Mouse (Mus musculus) CH12.LX (cell line): ENCODE data around the gene Rnf183. TPM values are rescaled to one million over a fixed set of nuclear protein-coding genes. Genes with fewer than 3 reads are reported as not detected.

Experiments
- DNase-seq: peaks from one replicate; pipeline ENCODE4 v3.0.0-alpha.2; 2013; ENCODE audit errors: extremely low read depth
- H3K27ac ChIP-seq: 2 replicates; pipeline ENCODE4 v1.5.1; 2012; ENCODE audit warnings: low read depth, mild to moderate bottlenecking, control low read depth, moderate library complexity; ENCODE audit not compliant: insufficient read depth
- H3K27me3 ChIP-seq: replicated peaks from 2 replicates; pipeline ENCODE3; 2012; ENCODE audit warnings: inconsistent platforms
- H3K36me3 ChIP-seq, 2 experiments: replicated peaks in 1 of 2; 2 replicates each; pipeline versions ENCODE3 to v1.6.1; 2012; ENCODE audit warnings: inconsistent platforms in 1 of 2, low read length in 1 of 2, mild to moderate bottlenecking in 1 of 2, mixed read lengths in 1 of 2, moderate library complexity in 1 of 2; ENCODE audit not compliant: control insufficient read depth in 1 of 2, insufficient read depth in 1 of 2
- H3K4me1 ChIP-seq, 2 experiments: 2 replicates each; pipeline ENCODE4 v1.6.1; 2012; ENCODE audit warnings: inconsistent platforms in 1 of 2, moderate library complexity in 1 of 2; ENCODE audit not compliant: insufficient read depth in 2 of 2, control insufficient read depth in 1 of 2
- H3K4me2 ChIP-seq: 2 replicates; pipeline ENCODE4 v1.6.1; 2012; ENCODE audit warnings: low read depth, mild to moderate bottlenecking, control low read depth; ENCODE audit not compliant: poor library complexity, insufficient read depth, severe bottlenecking
- H3K4me3 ChIP-seq, 3 experiments: fragments of 150-350 bp in 1 of 3; sonication (generic) in 1 of 3; replicated peaks in 1 of 3; 2 replicates each; pipeline versions ENCODE3 to v1.5.1; 2011 to 2012; ENCODE audit warnings: low read depth in 2 of 3, low read length in 2 of 3, mild to moderate bottlenecking in 2 of 3, moderate library complexity in 2 of 3, control low read depth in 1 of 3, improper control_type of control experiment in 1 of 3, inconsistent platforms in 1 of 3, mixed read lengths in 1 of 3; ENCODE audit not compliant: poor library complexity in 1 of 3
- H3K79me2 ChIP-seq: replicated peaks from 2 replicates; pipeline ENCODE4 v1.6.1; 2012; ENCODE audit warnings: mild to moderate bottlenecking, moderate library complexity; ENCODE audit not compliant: control insufficient read depth, poor library complexity, insufficient read depth, severe bottlenecking; ENCODE audit errors: extremely low read depth
- H3K9ac ChIP-seq: 2 replicates; pipeline ENCODE4 v1.6.1; 2012; ENCODE audit warnings: low read depth, mild to moderate bottlenecking, control low read depth, moderate library complexity; ENCODE audit not compliant: insufficient read depth
- H3K9me3 ChIP-seq: replicated peaks from 2 replicates; pipeline ENCODE3; 2012; ENCODE audit warnings: low read length, inconsistent platforms, mixed read lengths
- CHD2 ChIP-seq: IDR thresholded peaks from 2 replicates; pipeline ENCODE4 v1.6.1; 2011; ENCODE audit warnings: low read length, improper control_type of control experiment
- CTCF ChIP-seq, 2 experiments: IDR thresholded peaks in 1 of 2; conservative IDR thresholded peaks in 1 of 2; 2 replicates each; pipeline ENCODE4 v1.5.1; 2011 to 2012; ENCODE audit warnings: low read depth in 2 of 2, low read length in 2 of 2, improper control_type of control experiment in 1 of 2, inconsistent platforms in 1 of 2, mild to moderate bottlenecking in 1 of 2, moderate library complexity in 1 of 2
- E2F4 ChIP-seq: IDR thresholded peaks from 2 replicates; pipeline ENCODE4 v1.6.1; 2011; ENCODE audit warnings: low read depth, low read length, improper control_type of control experiment; ENCODE audit not compliant: insufficient replicate concordance
- ELF1 ChIP-seq: IDR thresholded peaks from 2 replicates; pipeline ENCODE4 v1.6.1; 2014; ENCODE audit warnings: low read depth, mild to moderate bottlenecking, inconsistent platforms, low read length, improper control_type of control experiment
- EP300 ChIP-seq: IDR thresholded peaks from 2 replicates; pipeline ENCODE4 v1.6.1; 2011; ENCODE audit warnings: low read length, improper control_type of control experiment
- ETS1 ChIP-seq: conservative IDR thresholded peaks from 2 replicates; pipeline ENCODE4 v1.6.1; 2012; ENCODE audit warnings: low read depth, mild to moderate bottlenecking, inconsistent platforms, low read length, improper control_type of control experiment, moderate library complexity
- GABPA ChIP-seq: IDR thresholded peaks from 2 replicates; pipeline ENCODE4 v1.6.1; 2012; ENCODE audit warnings: low read depth, low read length, improper control_type of control experiment, inconsistent platforms; ENCODE audit not compliant: insufficient replicate concordance
- HCFC1 ChIP-seq: IDR thresholded peaks from 2 replicates; pipeline ENCODE4 v1.6.1; 2012; ENCODE audit warnings: low read depth, mild to moderate bottlenecking, inconsistent platforms, low read length, improper control_type of control experiment
- MAX ChIP-seq: IDR thresholded peaks from 2 replicates; pipeline ENCODE4 v1.6.1; 2011; ENCODE audit warnings: low read length, improper control_type of control experiment
- NELFE ChIP-seq: IDR thresholded peaks from 2 replicates; pipeline ENCODE4 v1.6.1; 2011; ENCODE audit warnings: low read depth, low read length, improper control_type of control experiment
- NRF1 ChIP-seq: IDR thresholded peaks from 2 replicates; pipeline ENCODE4 v1.6.1; 2014; ENCODE audit warnings: low read depth, mild to moderate bottlenecking, inconsistent platforms, low read length, improper control_type of control experiment, moderate library complexity
- RAD21 ChIP-seq: IDR thresholded peaks from 2 replicates; pipeline ENCODE4 v1.6.1; 2011; ENCODE audit warnings: low read depth, mild to moderate bottlenecking, low read length, improper control_type of control experiment, moderate library complexity
- USF1 ChIP-seq: IDR thresholded peaks from 2 replicates; pipeline ENCODE4 v1.6.1; 2014; ENCODE audit warnings: low read depth, mild to moderate bottlenecking, inconsistent platforms, low read length, improper control_type of control experiment
- ZKSCAN1 ChIP-seq: IDR thresholded peaks from 2 replicates; pipeline ENCODE4 v1.6.1; 2012; ENCODE audit warnings: low read depth, inconsistent platforms, low read length, improper control_type of control experiment, borderline replicate concordance
- ZMIZ1 ChIP-seq: IDR thresholded peaks from 2 replicates; pipeline ENCODE4 v1.6.1; 2012; ENCODE audit warnings: low read depth, mild to moderate bottlenecking, inconsistent platforms, low read length, improper control_type of control experiment
- ZNF384 ChIP-seq: IDR thresholded peaks from 2 replicates; pipeline ENCODE4 v1.6.1; 2012; ENCODE audit warnings: low read depth, low read length, improper control_type of control experiment, inconsistent platforms
- dilution Hi-C: fragments of 300-500 bp; cut with MboI; formaldehyde crosslinking; loops from 2 replicates; pipeline ENCODE4 v1.14.3; 2020; ENCODE audit warnings: low sequenced_read_pairs; ENCODE audit not compliant: extremely low pct_unique_long_range_greater_than_20kb, extremely low pct_ligation_motif_present
- in situ Hi-C: fragments of 300-500 bp; cut with MboI; formaldehyde crosslinking; loops from 3 replicates; pipeline ENCODE4 v1.14.3; 2019; ENCODE audit warnings: low sequenced_read_pairs, low pct_ligation_motif_present, low pct_unique_long_range_greater_than_20kb, mixed read lengths
- polyA plus RNA-seq: library from polyadenylated mRNA; unstranded; fragments of >175 nt; gene quantifications from 2 replicates; pipeline ENCODE4 v1.2.1, GENCODE M21; 2012; ENCODE audit warnings: low read depth; ENCODE audit not compliant: insufficient read length
- total RNA-seq, 2 experiments: library from RNA; depleted of rRNA; stranded (reverse); fragments of 300-350 nt in 1 of 2; fragments of >200 nt in 1 of 2; gene quantifications; 2 replicates each; pipeline ENCODE4 v1.2.3; 2012 to 2014

The Rnf183 gene
- total and polyA plus RNA-seq, 3 experiments = 4.0 to 4.4 (median 4.1) TPM

GRCm38 (mm10) chr4:62385439-62385838 is 49.6 kb downstream of the Rnf183 start:
- Histone ChIP-seq H3K4me3 (no peak overlapping the region), H3K79me2 (no peaks in the 10 kb centered on the region; the same call in 1 of the 2 replicates), H3K4me1 (no peaks in the 10 kb centered on the region), H3K36me3 (peaks cover 16 to 61% of the 10 kb centered on the region in 2 experiments), H3K4me2 (no peak overlapping the region), H3K27me3 (no peaks in the 10 kb centered on the region), H3K9me3 (no peaks in the 10 kb centered on the region), H3K27ac (no peak overlapping the region), H3K9ac (no peak overlapping the region)
- in situ Hi-C loops (no loop called here), dilution Hi-C loops (no loop called here)
- no peak for TF ChIP-seq ZKSCAN1
- no peak for TF ChIP-seq EP300
- no peak for TF ChIP-seq MAX
- no peak for TF ChIP-seq E2F4
- TF ChIP-seq ETS1 = no peak
- no peak for TF ChIP-seq NRF1
- TF ChIP-seq ZMIZ1 = no peak
- no peak for TF ChIP-seq GABPA
- no peak for TF ChIP-seq RAD21
- no peak for TF ChIP-seq ZNF384
- TF ChIP-seq CHD2 = no peak
- no peak for TF ChIP-seq HCFC1
- no peak for TF ChIP-seq USF1
- no peak for TF ChIP-seq ELF1
- DNase-seq = no peak

GRCm38 (mm10) chr4:62384159-62384558 is 50.9 kb downstream of the Rnf183 start:
- Histone ChIP-seq H3K79me2 (no peaks in the 10 kb centered on the region; the same call in 1 of the 2 replicates), H3K27me3 (no peaks in the 10 kb centered on the region), H3K4me1 (no peaks in the 10 kb centered on the region), H3K9ac (no peak overlapping the region), H3K9me3 (no peaks in the 10 kb centered on the region), H3K4me2 (no peak overlapping the region), H3K36me3 (peaks cover 16 to 51% of the 10 kb centered on the region in 2 experiments), H3K4me3 (no peak overlapping the region), H3K27ac (no peak overlapping the region)
- TF ChIP-seq CTCF (conservative IDR thresholded peaks at IDR 0.05 in 1 of 2, IDR thresholded peaks at IDR 0.05 in 1 of 2; ENCODE audit: low read depth in 2 of 2, low read length in 2 of 2) = no peak
- no peak for TF ChIP-seq NELFE
- no peak for TF ChIP-seq EP300
- dilution Hi-C loops = no loop called here
- DNase-seq = no peak
- in situ Hi-C loops = no loop called here
